Mouse (Mus musculus) neural tube, embryonic 15.5 days (tissue): ENCODE measurements around the gene Dync1li2. TPM values are rescaled to one million over a fixed set of nuclear protein-coding genes. Genes with fewer than 3 reads are reported as not detected.
A peak's percentile ranks its signal among the peaks of the same experiment; 100 is the strongest.

Experiments
- ATAC-seq: fragments of 200-750 bp; cut with Nextera tagmentation; 2 replicates; pipeline ENCODE4 v1.8.0; 2017; ENCODE audit warnings: mild to moderate bottlenecking, moderate TSS enrichment, moderate library complexity; ENCODE audit not compliant: low FRiP score
- H3K27ac ChIP-seq: fragments of 300-500 bp; sonication (generic); replicated peaks from 2 replicates; pipeline ENCODE4 v1.5.1; 2015; ENCODE audit warnings: mild to moderate bottlenecking, inconsistent platforms
- H3K27me3 ChIP-seq: fragments of 300-500 bp; sonication (generic); replicated peaks from 2 replicates; pipeline ENCODE4 v1.6.1; 2015; ENCODE audit warnings: inconsistent platforms
- H3K36me3 ChIP-seq: fragments of 300-500 bp; sonication (generic); 2 replicates; pipeline ENCODE4 v1.6.1; 2015; ENCODE audit warnings: inconsistent platforms
- H3K4me1 ChIP-seq: fragments of 300-500 bp; sonication (generic); 2 replicates; pipeline ENCODE4 v1.6.1; 2015; ENCODE audit warnings: inconsistent platforms
- H3K4me2 ChIP-seq: fragments of 300-500 bp; sonication (generic); 2 replicates; pipeline ENCODE4 v1.6.1; 2015; ENCODE audit warnings: inconsistent platforms, mild to moderate bottlenecking, moderate library complexity
- H3K4me3 ChIP-seq: fragments of 300-500 bp; sonication (generic); replicated peaks from 2 replicates; pipeline ENCODE4 v1.5.1; 2015; ENCODE audit warnings: mild to moderate bottlenecking, inconsistent platforms
- H3K9ac ChIP-seq: fragments of 300-500 bp; sonication (generic); replicated peaks from 2 replicates; pipeline ENCODE4 v1.6.1; 2015; ENCODE audit warnings: mild to moderate bottlenecking, inconsistent platforms
- H3K9me3 ChIP-seq: fragments of 300-500 bp; sonication (generic); replicated peaks from 2 replicates; pipeline ENCODE4 v1.6.1; 2016; ENCODE audit warnings: inconsistent platforms
- WGBS: fragments of 180-500 bp; shearing (Covaris S2); methylation state at CpG from one replicate; pipeline ENCODE4 v1.1.7; 2015; ENCODE audit warnings: mixed read lengths; 5-methylcytosine and 5-hydroxymethylcytosine counted together
- polyA plus RNA-seq: library from polyadenylated mRNA; unstranded; fragments of >200 nt; fragmentation: Nextera tagmentation; extraction: Ambion mirVana; gene quantifications from 2 replicates; pipeline ENCODE4 v1.2.1, GENCODE M21; 2015

Gene Dync1li2
- polyA plus RNA-seq, 1 experiment from 2014 or later = 98.1 TPM

DNA sequence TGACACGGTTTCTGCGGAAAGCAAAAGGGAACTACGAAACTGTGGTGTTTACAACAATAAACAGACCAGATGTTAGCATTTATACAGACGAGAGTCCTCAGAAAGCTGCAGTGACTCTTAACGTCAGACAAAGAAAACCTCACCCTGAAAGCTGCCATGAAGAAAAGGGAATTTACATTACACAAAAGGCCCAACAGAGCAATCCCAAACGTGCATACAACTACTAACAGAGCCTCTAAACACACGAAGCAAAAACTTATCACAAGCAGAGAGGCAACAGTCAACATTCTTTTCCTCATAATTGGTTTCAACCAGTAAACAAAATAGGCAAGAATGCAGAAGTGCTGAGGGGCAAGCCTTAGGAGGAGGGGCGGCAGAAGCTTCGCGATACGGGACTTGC is 66.2 kb downstream of the Dync1li2 start:
- Histone ChIP-seq H3K4me1 (peaks cover 31% of the 10 kb centered on the region), H3K27ac (peak overlapping the region; percentile 33; the same call in 1 of the 2 replicates), H3K9ac (no peak overlapping the region), H3K4me3 (no peak overlapping the region), H3K9me3 (no peaks in the 10 kb centered on the region), H3K36me3 (no peaks in the 10 kb centered on the region), H3K27me3 (no peaks in the 10 kb centered on the region), H3K4me2 (no peak overlapping the region)
- WGBS = 33% methylated on average over 11 of the region's 11 CpGs
- ATAC-seq = no peak

DNA sequence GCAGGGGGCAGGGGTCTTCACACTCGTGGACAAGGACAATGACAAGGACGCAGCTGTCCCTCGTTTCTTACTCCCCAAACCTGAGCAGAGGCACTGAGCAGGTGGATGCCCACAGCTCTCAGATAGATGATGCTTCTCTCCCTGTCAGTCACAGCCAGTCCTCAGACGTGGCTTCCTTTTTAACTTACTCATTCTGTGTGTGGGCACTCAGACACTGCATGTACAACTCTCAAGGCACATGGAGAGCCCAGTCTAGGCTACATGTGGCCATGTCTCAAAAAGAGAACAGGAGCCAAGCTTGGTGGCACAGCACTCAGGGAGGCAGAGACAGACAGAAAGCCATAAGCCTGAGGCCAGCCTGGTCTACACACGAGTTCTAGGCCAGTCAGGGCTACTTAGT is 66.9 kb downstream of the Dync1li2 start:
- Histone ChIP-seq H3K27ac (no peak overlapping the region), H3K9ac (no peak overlapping the region), H3K4me1 (peaks cover 27% of the 10 kb centered on the region), H3K4me3 (no peak overlapping the region), H3K4me2 (no peak overlapping the region), H3K9me3 (no peaks in the 10 kb centered on the region), H3K27me3 (no peaks in the 10 kb centered on the region), H3K36me3 (no peaks in the 10 kb centered on the region)
- WGBS = 39% methylated on average over 5 of the region's 5 CpGs
- no peak for ATAC-seq

DNA sequence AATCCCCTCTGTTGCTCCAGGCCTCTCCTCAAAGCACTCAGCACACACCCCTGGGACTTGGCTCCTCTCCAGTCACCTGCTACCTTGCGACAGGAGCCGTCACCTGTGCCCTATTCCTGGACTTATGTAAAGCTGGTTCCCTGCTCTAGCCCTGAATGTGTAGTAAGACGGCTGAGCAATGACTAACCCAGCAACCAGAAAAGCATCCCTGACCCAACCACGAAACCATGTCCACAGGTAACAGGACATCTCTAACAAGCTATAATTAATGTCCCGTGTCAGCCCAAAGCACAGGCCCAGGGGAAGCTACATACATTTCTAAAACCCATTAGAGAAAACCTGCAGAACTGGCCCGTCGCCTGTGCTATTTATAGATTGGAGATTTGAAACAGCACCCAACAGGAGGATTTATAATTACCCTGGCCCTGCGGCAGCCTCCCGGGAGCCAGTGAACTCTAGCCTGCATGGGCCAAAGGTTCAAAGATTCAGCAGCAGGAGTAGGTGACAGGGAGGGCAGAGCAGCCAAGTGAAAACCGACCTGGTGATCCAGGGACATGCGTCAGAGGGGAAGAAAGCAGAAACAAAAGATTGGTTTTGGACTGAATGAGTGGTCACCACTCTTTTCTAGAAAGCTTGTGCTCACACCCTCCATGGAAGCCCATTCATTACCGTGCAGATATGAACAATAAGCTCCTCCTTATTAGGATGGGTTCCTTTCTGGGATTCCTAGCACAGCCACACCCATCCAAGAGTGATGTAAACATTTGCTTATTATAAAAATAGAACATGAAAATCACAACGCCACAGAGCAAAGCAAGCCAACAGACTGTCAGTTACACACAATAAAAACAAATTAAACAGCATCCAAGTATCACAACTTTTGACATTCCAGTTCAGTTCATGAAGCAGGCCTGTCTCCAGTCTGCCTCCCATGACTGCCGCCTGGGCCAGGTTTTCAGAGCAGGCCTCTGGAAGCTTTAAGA is 67.7 kb downstream of the Dync1li2 start:
- H3K4me3 ChIP-seq = no peak overlapping the region
- no peaks in the 10 kb centered on the region for H3K36me3 ChIP-seq
- no peaks in the 10 kb centered on the region for H3K9me3 ChIP-seq
- peaks cover 24% of the 10 kb centered on the region for H3K4me1 ChIP-seq
- H3K27ac ChIP-seq = 0 out of 2 replicates have a peak overlapping the region, but pooled peaks have one; percentile 28
- no peak overlapping the region for H3K4me2 ChIP-seq
- no peaks in the 10 kb centered on the region for H3K27me3 ChIP-seq
- ATAC-seq = no peak
- WGBS = 39% methylated on average over 14 of the region's 14 CpGs
- H3K9ac ChIP-seq = no peak overlapping the region

DNA sequence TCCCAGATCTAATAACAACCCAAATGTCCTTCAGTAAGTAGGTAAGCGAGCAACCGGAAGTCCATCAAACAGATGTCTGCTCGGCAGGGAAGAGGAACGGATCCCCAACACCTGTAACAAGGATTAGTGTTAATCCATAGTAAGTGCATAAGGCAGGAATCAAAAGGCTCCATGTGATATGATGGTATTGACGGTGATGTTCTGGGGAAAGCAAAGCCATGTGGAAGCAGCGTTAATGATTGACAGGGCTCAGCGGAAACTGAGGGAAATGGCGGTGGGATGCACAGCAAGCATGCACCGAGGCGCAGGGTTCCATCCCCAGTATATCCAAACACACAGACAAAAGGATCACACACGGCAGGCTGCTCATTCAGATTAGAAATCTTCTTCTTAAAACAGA is 68.6 kb downstream of the Dync1li2 start:
- WGBS = 73% methylated on average over 11 of the region's 11 CpGs
- H3K27ac ChIP-seq = no peak overlapping the region

DNA sequence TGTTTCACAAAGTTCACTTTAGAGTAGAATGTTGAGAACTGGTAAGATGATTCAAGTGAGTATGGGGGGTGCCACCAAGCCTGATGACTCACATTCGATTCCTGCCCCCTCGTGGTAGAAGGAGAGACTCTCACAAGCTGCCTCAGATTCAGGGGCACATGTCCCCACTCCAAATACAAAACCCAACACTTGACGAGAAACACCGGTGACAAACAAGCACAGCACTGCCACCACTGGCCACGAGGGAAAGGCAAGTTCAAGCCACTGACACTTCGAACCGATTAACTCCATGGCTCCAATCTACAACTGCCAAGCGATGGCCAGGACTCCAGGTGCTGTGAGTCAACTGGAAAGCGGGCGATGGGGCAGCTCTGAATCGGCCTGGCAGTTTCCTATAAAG is 69.1 kb downstream of the Dync1li2 start:
- H3K9me3 ChIP-seq = no peaks in the 10 kb centered on the region
- 81% methylated on average over 11 of the region's 11 CpGs for WGBS
- no peak overlapping the region for H3K4me2 ChIP-seq
- H3K9ac ChIP-seq = no peak overlapping the region
- no peaks in the 10 kb centered on the region for H3K36me3 ChIP-seq
- peaks cover 29% of the 10 kb centered on the region for H3K4me1 ChIP-seq
- no peaks in the 10 kb centered on the region for H3K27me3 ChIP-seq
- H3K4me3 ChIP-seq = no peak overlapping the region
- no peak for ATAC-seq
- H3K27ac ChIP-seq = no peak overlapping the region

More for the DNA sequence above, 68.6 kb downstream of the Dync1li2 start:
- H3K4me3 ChIP-seq = no peak overlapping the region
- H3K9me3 ChIP-seq = no peaks in the 10 kb centered on the region
- H3K4me2 ChIP-seq = no peak overlapping the region
- H3K9ac ChIP-seq = no peak overlapping the region
- no peak for ATAC-seq
- peaks cover 29% of the 10 kb centered on the region for H3K4me1 ChIP-seq
- no peaks in the 10 kb centered on the region for H3K36me3 ChIP-seq
- H3K27me3 ChIP-seq = no peaks in the 10 kb centered on the region

DNA sequence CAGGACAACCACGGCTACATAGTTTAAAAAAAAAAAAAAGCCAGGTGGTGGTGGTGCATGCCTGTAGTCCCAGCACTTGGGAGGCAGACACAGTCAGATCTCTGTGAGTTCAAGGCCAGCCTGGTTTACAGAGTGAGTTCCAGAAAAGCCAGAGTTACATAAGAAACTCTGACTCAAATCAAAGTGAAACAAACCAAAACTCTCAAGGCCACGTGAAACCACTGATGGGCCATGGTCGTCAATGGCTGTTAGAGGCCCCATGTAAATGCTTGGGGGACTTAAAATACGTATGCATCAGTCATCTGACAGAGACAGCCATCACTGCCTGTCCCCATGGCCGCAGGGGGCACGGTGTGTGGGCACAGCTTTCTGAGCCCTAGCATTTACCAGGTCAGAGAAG is 71.7 kb downstream of the Dync1li2 start:
- Histone ChIP-seq H3K27me3 (no peaks in the 10 kb centered on the region), H3K4me2 (no peak overlapping the region), H3K9ac (no peak overlapping the region), H3K9me3 (no peaks in the 10 kb centered on the region), H3K36me3 (no peaks in the 10 kb centered on the region), H3K27ac (no peak overlapping the region), H3K4me3 (no peak overlapping the region), H3K4me1 (peaks cover 42% of the 10 kb centered on the region)
- 86% methylated on average over 6 of the region's 6 CpGs for WGBS
- no peak for ATAC-seq

DNA sequence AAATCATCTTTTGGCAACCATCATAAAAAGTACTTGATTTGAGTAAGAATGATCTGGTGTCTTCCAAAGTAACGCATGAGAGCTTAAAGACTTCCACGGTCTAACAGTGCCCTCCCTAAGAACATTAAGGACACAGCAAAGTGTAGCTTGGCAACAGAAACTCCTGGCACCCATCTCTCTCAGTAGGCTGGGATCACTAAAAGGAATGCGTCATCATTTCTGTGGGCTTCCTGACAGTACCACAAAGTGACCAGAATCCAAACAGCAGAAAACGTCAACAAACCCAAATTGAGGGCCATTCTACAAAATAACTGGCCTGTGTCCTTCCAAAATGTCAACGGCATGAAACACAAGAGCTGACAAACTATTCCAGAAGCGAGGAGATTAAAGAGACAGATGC is 72.8 kb downstream of the Dync1li2 start:
- Histone ChIP-seq H3K9me3 (no peaks in the 10 kb centered on the region), H3K27me3 (no peaks in the 10 kb centered on the region), H3K27ac (0 out of 2 replicates have a peak overlapping the region, but pooled peaks have one; percentile 61), H3K36me3 (no peaks in the 10 kb centered on the region), H3K9ac (no peak overlapping the region), H3K4me1 (peaks cover 33% of the 10 kb centered on the region), H3K4me3 (no peak overlapping the region), H3K4me2 (no peak overlapping the region)
- no peak for ATAC-seq
- 61% methylated on average over 6 of the region's 6 CpGs for WGBS

DNA sequence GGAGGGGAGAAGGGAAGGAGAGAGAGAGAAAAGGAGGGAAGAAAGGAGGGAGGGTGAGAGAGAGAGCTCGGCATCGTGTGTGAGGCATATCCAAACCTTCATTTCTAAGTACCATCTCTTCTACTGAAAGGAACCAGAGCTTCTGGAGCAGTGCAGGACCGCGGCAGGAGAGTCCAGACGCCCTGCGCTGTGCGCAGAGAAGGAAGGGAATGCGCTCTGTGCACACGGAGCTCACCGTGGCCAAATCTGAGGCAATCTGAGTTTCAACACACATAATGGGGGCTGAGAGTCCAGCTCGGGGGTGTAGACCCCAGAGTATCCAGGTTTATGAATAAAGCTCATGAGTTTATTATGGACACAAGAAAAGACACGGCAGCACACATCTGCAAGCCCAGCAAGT is 73.3 kb downstream of the Dync1li2 start:
- ATAC-seq = no peak

More for the DNA sequence above, 73.3 kb downstream of the Dync1li2 start:
- Histone ChIP-seq H3K9ac (no peak overlapping the region), H3K9me3 (no peaks in the 10 kb centered on the region), H3K4me3 (no peak overlapping the region), H3K4me2 (no peak overlapping the region), H3K27me3 (no peaks in the 10 kb centered on the region), H3K4me1 (peaks cover 29% of the 10 kb centered on the region), H3K27ac (peak overlapping the region; percentile 61), H3K36me3 (no peaks in the 10 kb centered on the region)
- WGBS = 79% methylated on average over 12 of the region's 12 CpGs

Other genes with a start within 250 kb of the Dync1li2 start
- gene Tk2, start 194.5 kb downstream of the Dync1li2 start, polyA plus RNA-seq = 40.2 and 46.7 TPM in 2 replicates
- 36.8 and 38.3 TPM in 2 replicates for gene Cklf, start 192.2 kb downstream of the Dync1li2 start, polyA plus RNA-seq
- gene Cmtm2a, start 149.9 kb downstream of the Dync1li2 start, polyA plus RNA-seq = not detected in 2 replicates
- gene Gm45711, start 133.0 kb downstream of the Dync1li2 start, polyA plus RNA-seq = not detected in 2 replicates
- not detected in 2 replicates for gene Cmtm1, start 132.9 kb downstream of the Dync1li2 start, polyA plus RNA-seq
- not detected in 2 replicates for gene Gm11020, start 121.5 kb downstream of the Dync1li2 start, polyA plus RNA-seq
- not detected in 2 replicates for gene Cmtm2b, start 120.8 kb downstream of the Dync1li2 start, polyA plus RNA-seq
- gene Cmtm3, start 103.6 kb downstream of the Dync1li2 start, polyA plus RNA-seq = 38.9 and 57.6 TPM in 2 replicates
- gene Cmtm4, start 47.2 kb downstream of the Dync1li2 start, polyA plus RNA-seq = 2.4 and 2.6 TPM in 2 replicates
- 0.59 and 0.97 TPM in 2 replicates for gene Terb1, start 66.9 kb upstream of the Dync1li2 start, polyA plus RNA-seq
- 97.2 and 99.2 TPM in 2 replicates for gene Nae1, start 91.6 kb upstream of the Dync1li2 start, polyA plus RNA-seq
- 3.0 and 3.3 TPM in 2 replicates for gene Car7, start 91.6 kb upstream of the Dync1li2 start, polyA plus RNA-seq
- 18.4 and 19.7 TPM in 2 replicates for gene Pdp2, start 148.4 kb upstream of the Dync1li2 start, polyA plus RNA-seq
- gene Cdh16, start 181.3 kb upstream of the Dync1li2 start, polyA plus RNA-seq = 0.38 TPM in 1 of 2 replicates, not detected in the other
- 4.7 and 6.8 TPM in 2 replicates for gene Rrad, start 188.3 kb upstream of the Dync1li2 start, polyA plus RNA-seq
- gene Ciao2b, start 198.9 kb upstream of the Dync1li2 start, polyA plus RNA-seq = 121 and 135 TPM in 2 replicates